Mouse (Mus musculus): ENCODE results near the gene Ppt1. TPM values are rescaled to one million over a fixed set of nuclear protein-coding genes. Genes with fewer than 3 reads are reported as not detected.

The Ppt1 gene
- polyA plus RNA-seq, 1 experiment from 2014 or later = 60.7 TPM

DNA sequence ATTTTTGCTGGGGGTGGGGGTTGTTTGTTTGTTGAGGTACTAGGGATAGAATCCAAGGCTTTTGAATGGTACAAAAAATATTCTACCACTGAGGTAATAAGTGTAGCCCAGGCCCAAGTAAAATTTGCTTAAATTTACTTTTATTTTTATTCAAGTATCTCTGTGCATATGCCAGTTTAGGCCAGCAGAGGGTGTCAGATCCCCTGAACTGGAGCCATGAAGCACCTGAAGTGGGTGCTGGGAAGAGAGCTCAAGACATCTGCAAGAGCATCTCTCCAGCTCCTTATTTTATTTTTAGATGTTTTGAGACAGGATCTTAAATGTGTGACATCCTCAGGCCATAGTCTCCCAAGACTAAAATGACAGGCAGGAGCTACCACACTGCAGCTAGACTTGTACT is 34.0 kb downstream of the Ppt1 start:
- no peak overlapping the region for H3K4me2 ChIP-seq
- H3K27me3 ChIP-seq (replicated peaks) = no peaks in the 10 kb centered on the region
- no peak overlapping the region for H3K4me3 ChIP-seq
- H3K27ac ChIP-seq (ENCODE audit: poor library complexity, severe bottlenecking) = no peak overlapping the region
- H3K36me3 ChIP-seq = peaks cover 64% of the 10 kb centered on the region
- H3K4me1 ChIP-seq (replicated peaks) = peaks cover 10% of the 10 kb centered on the region
- H3K9ac ChIP-seq = no peak overlapping the region
- H3K9me3 ChIP-seq (replicated peaks) = no peaks in the 10 kb centered on the region
- no peak for ATAC-seq (ENCODE audit: insufficient number of reproducible peaks, low FRiP score)

DNA sequence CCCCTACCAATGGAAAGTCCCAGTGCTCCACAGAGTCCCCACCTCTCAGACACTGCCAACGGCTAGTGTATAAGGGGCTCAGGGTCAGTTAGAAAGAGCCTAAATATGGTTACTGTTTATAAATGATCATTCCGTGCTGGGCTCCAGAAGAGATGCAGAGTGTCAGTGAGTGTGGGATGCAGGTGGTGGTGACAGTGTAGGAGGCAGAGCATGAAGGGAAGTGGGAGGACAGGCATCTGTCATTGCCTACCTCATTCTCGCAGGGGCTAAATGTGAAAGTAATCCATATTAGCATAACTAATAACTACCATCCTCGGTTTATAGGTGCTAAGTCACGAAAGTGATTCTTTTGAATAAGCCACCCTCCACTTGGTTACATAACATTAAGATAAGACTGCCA is 34.7 kb downstream of the Ppt1 start:
- Histone ChIP-seq H3K27me3 (replicated peaks) (no peaks in the 10 kb centered on the region), H3K9me3 (replicated peaks) (no peaks in the 10 kb centered on the region), H3K36me3 (peaks cover 57% of the 10 kb centered on the region), H3K4me3 (no peak overlapping the region), H3K9ac (no peak overlapping the region), H3K4me2 (no peak overlapping the region), H3K4me1 (replicated peaks) (peaks cover 13% of the 10 kb centered on the region), H3K27ac (ENCODE audit: poor library complexity, severe bottlenecking) (no peak overlapping the region)
- 83% methylated on average over 5 of the region's 5 CpGs for WGBS
- no peak for ATAC-seq (ENCODE audit: insufficient number of reproducible peaks, low FRiP score)

DNA sequence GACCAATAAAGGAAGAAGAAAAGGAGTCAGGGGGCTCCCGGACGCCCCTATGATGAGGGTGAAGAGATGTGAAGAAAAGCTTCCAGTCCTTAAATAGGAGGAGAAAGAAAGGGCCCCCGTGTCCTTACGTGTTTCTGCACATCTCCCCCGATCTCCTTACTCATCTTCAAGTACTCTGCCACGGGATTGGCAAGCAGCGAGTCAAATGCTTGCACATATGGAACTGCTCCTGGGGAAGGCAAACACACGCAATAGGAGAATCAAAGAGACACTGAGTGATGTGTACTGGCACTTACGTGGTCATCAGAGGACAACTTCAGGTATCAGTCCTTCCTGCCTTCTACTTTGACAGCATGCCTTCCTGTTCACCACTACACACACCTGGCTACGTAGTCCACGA is 35.2 kb downstream of the Ppt1 start:
- peaks cover 52% of the 10 kb centered on the region for H3K36me3 ChIP-seq
- no peaks in the 10 kb centered on the region for H3K27me3 ChIP-seq (replicated peaks)

DNA sequence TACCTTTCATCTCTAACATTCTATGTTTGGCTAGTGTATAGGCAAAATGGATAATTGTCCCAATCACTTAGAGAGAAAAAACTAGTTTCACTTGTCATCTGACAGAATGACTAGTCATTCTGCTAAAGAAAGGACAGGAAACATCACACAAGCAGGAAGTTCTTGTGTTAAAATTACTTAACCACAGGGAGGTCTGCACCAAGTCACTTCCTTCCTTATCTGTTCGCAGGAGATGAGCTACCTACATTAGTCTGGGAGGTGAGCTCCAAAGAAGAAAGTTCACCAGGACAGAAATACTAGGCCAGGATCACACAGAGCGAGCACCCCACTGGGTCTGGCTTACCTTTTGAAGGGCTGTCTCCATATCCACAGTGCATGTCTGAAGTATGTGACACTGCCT is 35.9 kb downstream of the Ppt1 start:
- Histone ChIP-seq H3K27ac (ENCODE audit: poor library complexity, severe bottlenecking) (no peak overlapping the region), H3K4me3 (no peak overlapping the region), H3K9me3 (replicated peaks) (no peaks in the 10 kb centered on the region), H3K27me3 (replicated peaks) (no peaks in the 10 kb centered on the region), H3K36me3 (peaks cover 45% of the 10 kb centered on the region), H3K9ac (no peak overlapping the region), H3K4me2 (no peak overlapping the region), H3K4me1 (replicated peaks) (peaks cover 13% of the 10 kb centered on the region)
- ATAC-seq (ENCODE audit: insufficient number of reproducible peaks, low FRiP score) = no peak
- 77% methylated on average over 2 of the region's 2 CpGs for WGBS

More for the DNA sequence above, 35.2 kb downstream of the Ppt1 start:
- Histone ChIP-seq H3K9me3 (replicated peaks) (no peaks in the 10 kb centered on the region), H3K4me1 (replicated peaks) (peaks cover 13% of the 10 kb centered on the region), H3K4me3 (no peak overlapping the region), H3K27ac (ENCODE audit: poor library complexity, severe bottlenecking) (no peak overlapping the region), H3K4me2 (no peak overlapping the region), H3K9ac (no peak overlapping the region)
- no peak for ATAC-seq (ENCODE audit: insufficient number of reproducible peaks, low FRiP score)
- WGBS = 91% methylated on average over 11 of the region's 11 CpGs

DNA sequence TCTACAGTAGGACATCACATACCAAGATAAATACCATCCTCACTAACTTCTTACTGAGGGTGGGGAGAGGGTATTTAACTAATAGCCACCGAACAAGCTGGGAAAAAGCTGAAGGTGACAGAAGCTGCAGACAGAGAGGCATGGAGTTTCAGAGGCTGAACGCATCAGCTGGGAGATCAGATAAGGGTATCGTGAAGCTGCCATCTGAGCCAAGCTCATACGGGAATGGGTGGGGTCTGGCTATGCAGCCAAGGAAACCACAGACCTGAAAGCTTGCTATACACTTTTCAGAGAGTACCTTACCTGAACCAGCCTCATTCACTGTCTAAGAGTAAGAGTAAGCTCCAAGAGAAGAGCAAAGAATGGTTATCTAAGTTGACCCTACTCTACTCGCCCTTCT is 37.0 kb downstream of the Ppt1 start:
- Histone ChIP-seq H3K9ac (no peak overlapping the region), H3K27ac (ENCODE audit: poor library complexity, severe bottlenecking) (no peak overlapping the region), H3K4me2 (no peak overlapping the region), H3K36me3 (peaks cover 39% of the 10 kb centered on the region), H3K9me3 (replicated peaks) (no peaks in the 10 kb centered on the region), H3K4me1 (replicated peaks) (peaks cover 13% of the 10 kb centered on the region), H3K4me3 (no peak overlapping the region), H3K27me3 (replicated peaks) (no peaks in the 10 kb centered on the region)
- WGBS = 49% methylated on average over 5 of the region's 5 CpGs
- no peak for ATAC-seq (ENCODE audit: insufficient number of reproducible peaks, low FRiP score)

DNA sequence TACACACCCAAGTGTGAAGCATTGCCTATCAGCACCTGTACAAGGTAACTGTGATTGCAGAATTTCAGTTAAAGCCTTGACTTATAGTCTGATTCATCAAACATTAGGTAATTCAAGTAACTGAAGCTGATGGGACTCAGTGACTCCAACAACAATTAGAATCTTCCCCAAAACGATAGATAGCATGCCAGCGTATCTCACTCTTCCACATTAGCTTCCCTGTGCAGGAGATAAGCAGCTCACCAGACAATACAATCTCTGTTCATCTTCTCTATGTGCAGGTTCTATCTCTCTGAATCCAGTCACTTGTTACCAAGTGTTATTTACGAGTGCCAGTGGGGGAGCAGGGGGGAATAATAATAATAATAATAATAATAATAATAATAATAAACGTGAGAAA is 37.5 kb downstream of the Ppt1 start:
- H3K4me1 ChIP-seq (replicated peaks) = peaks cover 16% of the 10 kb centered on the region
- 57% methylated on average over 4 of the region's 4 CpGs for whole genome bisulfite sequencing

DNA sequence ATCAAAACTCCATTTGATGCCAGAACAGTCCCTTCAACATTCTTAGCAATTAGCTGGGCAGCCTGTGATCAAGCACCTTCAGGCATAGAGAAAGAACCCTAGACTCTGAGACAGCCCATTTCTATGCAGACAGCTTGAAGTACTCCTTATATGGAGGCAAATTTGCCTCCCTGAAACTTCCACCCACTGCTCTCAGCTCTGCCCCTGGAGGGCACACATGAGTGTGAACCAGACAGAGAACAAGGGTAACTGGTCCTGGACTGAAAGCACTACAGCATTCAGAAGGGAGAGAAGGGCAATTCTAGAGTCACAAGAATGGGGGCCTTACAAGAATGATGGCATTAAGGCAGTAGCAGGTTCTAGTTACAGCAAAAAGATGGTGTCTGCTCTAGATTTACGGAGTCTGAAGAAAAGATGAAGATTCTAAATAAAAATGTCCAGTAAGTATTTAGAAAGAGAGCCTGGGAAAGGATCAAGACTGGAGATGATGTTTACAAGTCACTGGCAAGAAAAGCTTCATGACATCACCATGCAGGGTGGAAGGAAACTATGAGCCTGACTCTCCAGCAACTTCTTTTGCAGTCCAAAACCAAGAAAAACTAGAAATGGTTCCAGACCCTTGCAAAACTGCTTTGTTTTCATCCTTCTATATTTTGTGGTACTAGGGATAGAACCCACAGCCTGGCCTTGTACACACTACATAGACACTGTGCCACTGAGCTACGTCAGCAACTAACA is 42.5 kb downstream of the Ppt1 start:
- no peak overlapping the region for H3K9ac ChIP-seq
- ATAC-seq (ENCODE audit: insufficient number of reproducible peaks, low FRiP score) = no peak
- no peaks in the 10 kb centered on the region for H3K36me3 ChIP-seq
- no peak overlapping the region for H3K4me2 ChIP-seq
- no peak overlapping the region; the same call in 1 of the 2 replicates for H3K27ac ChIP-seq (ENCODE audit: poor library complexity, severe bottlenecking)
- H3K4me3 ChIP-seq = no peak overlapping the region
- 94% methylated on average over 2 of the region's 2 CpGs for WGBS
- H3K9me3 ChIP-seq (replicated peaks) = no peaks in the 10 kb centered on the region
- peaks cover 32% of the 10 kb centered on the region for H3K4me1 ChIP-seq (replicated peaks)
- no peaks in the 10 kb centered on the region for H3K27me3 ChIP-seq (replicated peaks)

More for the DNA sequence above, 37.5 kb downstream of the Ppt1 start:
- no peak for ATAC-seq (ENCODE audit: insufficient number of reproducible peaks, low FRiP score)
- peaks cover 34% of the 10 kb centered on the region for H3K36me3 ChIP-seq
- H3K9me3 ChIP-seq (replicated peaks) = no peaks in the 10 kb centered on the region
- no peaks in the 10 kb centered on the region for H3K27me3 ChIP-seq (replicated peaks)
- no peak overlapping the region for H3K27ac ChIP-seq (ENCODE audit: poor library complexity, severe bottlenecking)
- H3K4me2 ChIP-seq = no peak overlapping the region
- H3K4me3 ChIP-seq = no peak overlapping the region
- no peak overlapping the region for H3K9ac ChIP-seq

DNA sequence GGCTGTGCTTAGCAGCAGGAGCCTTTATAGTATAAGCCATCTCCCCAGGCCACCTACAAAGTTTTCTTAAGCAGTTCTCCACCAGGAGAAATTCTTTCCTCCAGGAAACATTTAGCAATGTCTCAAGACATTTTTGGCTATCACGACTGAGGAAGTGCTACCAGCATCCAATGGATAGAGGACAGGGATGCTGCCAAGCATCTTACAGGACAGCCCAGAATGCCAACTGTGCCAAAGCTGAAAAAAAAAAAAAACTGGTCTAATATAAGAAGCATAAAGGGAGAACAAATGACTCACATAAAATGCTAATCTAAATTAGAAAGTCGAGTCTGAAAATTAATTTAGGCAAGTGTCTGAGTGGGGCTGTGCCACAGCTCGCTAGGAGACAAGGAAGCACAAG is 46.5 kb downstream of the Ppt1 start:
- Histone ChIP-seq H3K27ac (ENCODE audit: poor library complexity, severe bottlenecking) (no peak overlapping the region), H3K4me2 (no peak overlapping the region), H3K4me1 (replicated peaks) (peaks cover 43% of the 10 kb centered on the region), H3K36me3 (no peaks in the 10 kb centered on the region), H3K9me3 (replicated peaks) (no peaks in the 10 kb centered on the region), H3K9ac (no peak overlapping the region), H3K27me3 (replicated peaks) (no peaks in the 10 kb centered on the region), H3K4me3 (no peak overlapping the region)
- no peak for ATAC-seq (ENCODE audit: insufficient number of reproducible peaks, low FRiP score)
- WGBS = 71% methylated on average over 3 of the region's 3 CpGs

DNA sequence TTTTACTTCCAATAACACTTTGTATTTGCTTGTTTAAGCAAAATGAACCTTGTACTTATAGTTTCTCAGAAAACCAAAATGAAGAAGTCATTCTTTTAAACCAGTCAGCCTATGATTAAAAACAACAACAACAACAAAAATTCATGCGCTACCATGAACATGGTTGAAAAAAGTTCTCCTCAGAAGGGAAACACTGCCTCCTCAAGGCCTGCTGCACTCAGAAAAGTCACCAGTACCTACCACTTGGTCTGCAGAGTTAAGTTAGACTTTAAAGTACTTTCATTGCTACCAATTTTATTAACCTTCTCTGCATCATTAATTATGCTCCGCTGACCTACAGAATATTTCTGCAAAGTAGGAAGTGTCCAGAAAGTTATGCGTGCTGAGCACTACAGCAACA is 47.3 kb downstream of the Ppt1 start:
- Histone ChIP-seq H3K4me1 (replicated peaks) (peaks cover 42% of the 10 kb centered on the region), H3K9ac (no peak overlapping the region), H3K27ac (ENCODE audit: poor library complexity, severe bottlenecking) (no peak overlapping the region), H3K4me2 (peak overlapping the region; percentile 81), H3K9me3 (replicated peaks) (no peaks in the 10 kb centered on the region), H3K27me3 (replicated peaks) (no peaks in the 10 kb centered on the region), H3K4me3 (no peak overlapping the region), H3K36me3 (no peaks in the 10 kb centered on the region)
- whole genome bisulfite sequencing = 87% methylated on average over 3 of the region's 3 CpGs
- ATAC-seq (ENCODE audit: insufficient number of reproducible peaks, low FRiP score) = no peak

DNA sequence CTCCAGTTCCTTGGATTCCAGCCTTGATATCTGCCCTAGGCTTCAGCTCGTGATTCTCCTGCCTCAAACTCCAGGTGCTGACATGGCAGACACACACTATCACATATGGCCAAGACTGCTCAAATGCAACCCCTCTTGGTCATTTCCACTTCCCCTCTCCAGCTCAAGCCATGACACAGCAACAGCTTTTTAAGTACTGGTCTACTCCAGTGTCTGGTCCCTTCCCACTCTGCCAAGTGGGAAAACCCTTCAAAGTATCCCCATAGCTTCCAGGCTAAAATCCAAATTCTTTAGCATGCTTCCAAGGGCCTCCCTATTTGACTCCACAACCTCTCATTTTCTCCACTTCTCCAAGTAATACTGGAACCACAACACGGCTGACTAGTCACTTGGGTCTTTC is 48.0 kb downstream of the Ppt1 start:
- 48% methylated on average over 2 of the region's 2 CpGs for WGBS
- ATAC-seq (ENCODE audit: insufficient number of reproducible peaks, low FRiP score) = no peak
- Histone ChIP-seq H3K4me2 (peak overlapping the region; percentile 81), H3K27ac (ENCODE audit: poor library complexity, severe bottlenecking) (peak overlapping the region; percentile 100; the same call in 1 of the 2 replicates), H3K4me3 (peak overlapping the region; percentile 81), H3K27me3 (replicated peaks) (no peaks in the 10 kb centered on the region), H3K9me3 (replicated peaks) (no peaks in the 10 kb centered on the region), H3K36me3 (no peaks in the 10 kb centered on the region), H3K9ac (peak overlapping the region; percentile 85), H3K4me1 (replicated peaks) (peaks cover 34% of the 10 kb centered on the region)

DNA sequence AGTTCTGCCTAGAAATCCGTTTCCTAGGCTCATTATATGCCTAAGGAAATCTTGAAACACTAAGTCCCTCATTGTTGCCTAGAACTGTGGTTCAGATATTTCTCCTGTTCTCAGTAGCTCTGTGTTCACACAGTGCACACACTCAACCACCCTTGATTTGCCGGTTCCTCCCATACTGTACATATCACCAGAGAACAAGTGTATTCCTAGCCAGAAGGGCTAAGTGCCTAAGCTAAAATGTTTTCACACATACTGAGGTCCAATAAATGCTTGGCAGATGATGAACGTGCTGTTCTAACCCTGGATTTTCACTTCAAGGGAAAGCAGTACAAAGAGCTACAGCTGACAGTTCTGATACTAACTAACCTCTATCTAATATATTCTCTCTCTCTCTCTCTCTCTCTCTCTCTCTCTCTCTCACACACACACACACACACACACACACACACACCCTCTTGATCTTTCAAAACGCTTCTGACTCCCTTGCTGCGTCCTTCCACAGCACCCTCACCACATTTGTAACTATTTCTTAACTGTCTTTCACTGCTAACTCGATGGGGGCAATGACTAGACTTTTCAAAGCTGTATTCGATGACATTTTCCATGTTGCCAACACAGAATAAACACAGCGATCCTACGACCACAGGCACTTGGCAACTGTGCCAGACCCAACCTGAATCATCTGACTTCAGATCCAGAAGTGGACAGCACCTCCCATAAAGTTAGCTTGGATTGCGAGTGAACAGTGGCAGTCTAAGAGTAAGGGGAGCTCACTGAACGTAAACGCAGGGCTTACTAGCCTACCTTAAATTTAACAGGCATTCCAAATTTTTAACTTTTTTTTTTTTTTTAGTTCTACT is 48.7 kb downstream of the Ppt1 start:
- WGBS = 27% methylated on average over 12 of the region's 12 CpGs
- H3K4me3 ChIP-seq = peak overlapping the region; percentile 81
- H3K4me2 ChIP-seq = peak overlapping the region; percentile 81
- H3K27me3 ChIP-seq (replicated peaks) = no peaks in the 10 kb centered on the region
- peaks cover 34% of the 10 kb centered on the region for H3K4me1 ChIP-seq (replicated peaks)
- no peaks in the 10 kb centered on the region for H3K36me3 ChIP-seq
- no peaks in the 10 kb centered on the region for H3K9me3 ChIP-seq (replicated peaks)
- no peak for ATAC-seq (ENCODE audit: insufficient number of reproducible peaks, low FRiP score)
- peak overlapping the region; percentile 85 for H3K9ac ChIP-seq
- peak overlapping the region; percentile 100 for H3K27ac ChIP-seq (ENCODE audit: poor library complexity, severe bottlenecking)
